Mouse (Mus musculus) ES-Bruce4 (cell line): ENCODE results near the gene Prr7.

Experiments
- CTCF ChIP-seq: IDR thresholded peaks from one replicate; pipeline ENCODE4 v1.8.1; 2011; ENCODE audit warnings: low read depth, low read length
- POLR2A ChIP-seq: IDR thresholded peaks from one replicate; pipeline ENCODE4 v1.8.1; 2011; ENCODE audit warnings: low read length; ENCODE audit not compliant: insufficient read depth

GRCm38 (mm10) chr13:55447543-55447943 is 16.5 kb upstream of the Prr7 start:
- TF ChIP-seq POLR2A (no peak), CTCF (no peak)
